Mouse (Mus musculus) spleen, adult 2 months (tissue): Measurements from ENCODE around the gene Trim44.

ENCODE experiments used
- CTCF ChIP-seq: fragments of 200-500 bp; IDR thresholded peaks from 2 replicates; pipeline ENCODE4 v1.5.1; 2011; ENCODE audit warnings: mild to moderate bottlenecking, inconsistent platforms; ENCODE audit not compliant: insufficient read depth, insufficient read length, insufficient replicate concordance; ENCODE audit errors: extremely low read depth
- POLR2A ChIP-seq: fragments of 200-500 bp; IDR thresholded peaks from 2 replicates; pipeline ENCODE4 v1.6.1; 2011; ENCODE audit warnings: low read depth, low read length, inconsistent platforms

DNA sequence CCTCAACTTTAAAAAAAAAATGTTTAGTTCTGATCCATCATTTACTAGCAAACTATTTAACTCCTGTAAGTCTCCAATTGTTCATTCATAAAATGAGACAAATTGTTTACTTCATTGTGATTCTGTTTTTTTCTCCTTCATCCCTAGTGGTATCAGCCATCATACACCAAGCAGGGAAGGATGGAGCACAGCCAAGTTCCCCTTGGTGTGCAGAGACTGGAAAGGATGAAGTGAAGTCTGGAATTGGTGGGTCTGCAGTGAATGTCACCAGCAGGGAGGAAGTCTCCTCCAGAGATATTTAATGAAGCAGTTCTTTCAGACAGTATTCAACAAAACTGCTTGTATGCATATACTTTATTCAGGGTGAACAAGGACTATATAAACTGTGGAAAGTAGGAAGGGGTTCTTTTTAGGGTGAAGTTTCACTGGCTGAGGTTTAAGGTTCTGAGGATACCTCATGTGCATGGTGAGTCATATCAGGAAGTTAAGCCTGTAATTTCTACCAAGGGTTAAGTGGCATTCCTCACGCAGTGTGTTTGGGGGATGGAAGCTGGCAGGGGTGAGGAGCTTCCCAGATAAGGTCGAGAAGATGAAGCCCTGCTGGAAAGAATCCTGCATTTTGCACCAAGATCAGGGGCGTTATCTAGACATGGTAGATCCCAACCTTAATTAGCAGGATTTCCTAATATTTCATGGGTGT lies 34.1 kb downstream of the Trim44 start:
- no peak for TF ChIP-seq POLR2A
- no peak for TF ChIP-seq CTCF
